Mouse (Mus musculus) heart, embryonic 12.5 days (tissue): ENCODE measurements at regions not wholly inside any gene's neighbourhood (a gene's known extent, or its start where the extent isn't known, plus 50 kb on each side); places are given as distances from the start of the nearest gene placed in this dataset.

Source experiments
- ATAC-seq: fragments of 200-750 bp; cut with Nextera tagmentation; 2 replicates; pipeline ENCODE4 v1.8.0; 2017; ENCODE audit warnings: moderate TSS enrichment, moderate library complexity; ENCODE audit not compliant: insufficient number of reproducible peaks, low FRiP score
- H3K27ac ChIP-seq: fragments of 300-500 bp; sonication (generic); 2 replicates; pipeline ENCODE4 v1.5.1; 2016; ENCODE audit warnings: mild to moderate bottlenecking, moderate library complexity; ENCODE audit not compliant: poor library complexity, severe bottlenecking
- H3K27me3 ChIP-seq: fragments of 300-500 bp; sonication (generic); replicated peaks from 2 replicates; pipeline ENCODE4 v1.6.1; 2016; ENCODE audit warnings: mild to moderate bottlenecking, moderate library complexity
- H3K36me3 ChIP-seq: fragments of 300-500 bp; sonication (generic); 2 replicates; pipeline ENCODE4 v1.6.1; 2016; ENCODE audit warnings: mild to moderate bottlenecking, moderate library complexity
- H3K4me1 ChIP-seq: fragments of 300-500 bp; sonication (generic); replicated peaks from 2 replicates; pipeline ENCODE4 v1.6.1; 2016; ENCODE audit warnings: mild to moderate bottlenecking
- H3K4me2 ChIP-seq: fragments of 300-500 bp; sonication (generic); 2 replicates; pipeline ENCODE4 v1.6.1; 2016; ENCODE audit warnings: mild to moderate bottlenecking, moderate library complexity
- H3K4me3 ChIP-seq: fragments of 300-500 bp; sonication (generic); 2 replicates; pipeline ENCODE4 v1.5.1; 2016; ENCODE audit warnings: mild to moderate bottlenecking
- H3K9ac ChIP-seq: fragments of 300-500 bp; sonication (generic); 2 replicates; pipeline ENCODE4 v1.6.1; 2016; ENCODE audit warnings: mild to moderate bottlenecking, moderate library complexity
- H3K9me3 ChIP-seq: fragments of 300-500 bp; sonication (generic); replicated peaks from 2 replicates; pipeline ENCODE4 v1.6.1; 2016; ENCODE audit warnings: mild to moderate bottlenecking, moderate library complexity
- WGBS: fragments of 180-500 bp; shearing (Covaris S2); methylation state at CpG from one replicate; pipeline ENCODE4 v1.1.7; 2016; 5-methylcytosine and 5-hydroxymethylcytosine counted together

GRCm38 (mm10) chr3:37938870-37939269 is 214.6 kb upstream of the Gm5148 start:
- no peak for ATAC-seq
- peaks cover 35% of the 10 kb centered on the region for H3K4me1 ChIP-seq
- H3K4me2 ChIP-seq = no peak overlapping the region
- H3K4me3 ChIP-seq = no peak overlapping the region
- no peak overlapping the region for H3K9ac ChIP-seq
- no peaks in the 10 kb centered on the region; the same call in 1 of the 2 replicates for H3K27me3 ChIP-seq
- WGBS = 93% methylated on average over 11 of the region's 11 CpGs
- H3K9me3 ChIP-seq = no peaks in the 10 kb centered on the region
- H3K36me3 ChIP-seq = no peaks in the 10 kb centered on the region
- H3K27ac ChIP-seq = 0 out of 2 replicates have a peak overlapping the region, but pooled peaks have one; percentile 49

- Histone ChIP-seq H3K9me3 (no peaks in the 10 kb centered on the region), H3K36me3 (no peaks in the 10 kb centered on the region), H3K9ac (no peak overlapping the region), H3K27ac (peak overlapping the region; percentile 49; the same call in 1 of the 2 replicates), H3K4me1 (peaks cover 35% of the 10 kb centered on the region), H3K4me2 (no peak overlapping the region), H3K27me3 (no peaks in the 10 kb centered on the region; the same call in 1 of the 2 replicates), H3K4me3 (no peak overlapping the region)
- 5% methylated on average over 3 of the region's 3 CpGs for WGBS
- ATAC-seq = no peak
Measured at GRCm38 (mm10) chr3:37938284-37938596, 213.9 kb upstream of the Gm5148 start.

- Histone ChIP-seq H3K9ac (no peak overlapping the region), H3K27ac (peak overlapping the region; percentile 38), H3K4me3 (no peak overlapping the region), H3K4me1 (peaks cover 35% of the 10 kb centered on the region), H3K36me3 (no peaks in the 10 kb centered on the region), H3K27me3 (no peaks in the 10 kb centered on the region; the same call in 1 of the 2 replicates), H3K4me2 (no peak overlapping the region), H3K9me3 (no peaks in the 10 kb centered on the region)
- WGBS = 43% methylated on average over 11 of the region's 11 CpGs
- ATAC-seq = no peak
Measured at GRCm38 (mm10) chr3:37937381-37938283, 213.3 kb upstream of the Gm5148 start.

GRCm38 (mm10) chr3:37936251-37936931 is 212.1 kb upstream of the Gm5148 start:
- Histone ChIP-seq H3K9ac (no peak overlapping the region), H3K4me1 (peaks cover 35% of the 10 kb centered on the region), H3K27ac (no peak overlapping the region), H3K9me3 (no peaks in the 10 kb centered on the region), H3K4me3 (no peak overlapping the region), H3K27me3 (no peaks in the 10 kb centered on the region; the same call in 1 of the 2 replicates), H3K36me3 (no peaks in the 10 kb centered on the region), H3K4me2 (no peak overlapping the region)
- WGBS = 86% methylated on average over 12 of the region's 12 CpGs
- ATAC-seq = no peak

- no peaks in the 10 kb centered on the region for H3K27me3 ChIP-seq
- no peaks in the 10 kb centered on the region for H3K9me3 ChIP-seq
- H3K36me3 ChIP-seq = no peaks in the 10 kb centered on the region
- H3K27ac ChIP-seq = peak overlapping the region; percentile 8; the same call in 1 of the 2 replicates
- H3K4me3 ChIP-seq = no peak overlapping the region
- 34% methylated on average over 10 of the region's 10 CpGs for WGBS
- peaks cover 35% of the 10 kb centered on the region for H3K4me1 ChIP-seq
- no peak for ATAC-seq
- H3K4me2 ChIP-seq = no peak overlapping the region
- H3K9ac ChIP-seq = no peak overlapping the region
Measured at GRCm38 (mm10) chr3:37934905-37935708, 210.8 kb upstream of the Gm5148 start.

- H3K36me3 ChIP-seq = no peaks in the 10 kb centered on the region
- no peaks in the 10 kb centered on the region for H3K9me3 ChIP-seq
- H3K4me3 ChIP-seq = no peak overlapping the region
- H3K27me3 ChIP-seq = no peaks in the 10 kb centered on the region
- H3K27ac ChIP-seq = no peak overlapping the region
- ATAC-seq = no peak
- 70% methylated on average over 2 of the region's 2 CpGs for WGBS
- no peak overlapping the region for H3K4me2 ChIP-seq
- no peak overlapping the region for H3K9ac ChIP-seq
- peaks cover 35% of the 10 kb centered on the region for H3K4me1 ChIP-seq
Measured at GRCm38 (mm10) chr3:37934236-37934635, 209.9 kb upstream of the Gm5148 start.

GRCm38 (mm10) chr3:37928731-37929130 is 204.4 kb upstream of the Gm5148 start:
- no peaks in the 10 kb centered on the region for H3K27me3 ChIP-seq
- H3K27ac ChIP-seq = no peak overlapping the region
- ATAC-seq = no peak
- no peak overlapping the region for H3K4me2 ChIP-seq
- WGBS = 79% methylated on average over 6 of the region's 6 CpGs
- no peak overlapping the region for H3K4me3 ChIP-seq
- H3K9ac ChIP-seq = no peak overlapping the region
- H3K4me1 ChIP-seq = no peaks in the 10 kb centered on the region
- no peaks in the 10 kb centered on the region for H3K36me3 ChIP-seq
- peaks cover 3% of the 10 kb centered on the region for H3K9me3 ChIP-seq

- 64% methylated on average over 4 of the region's 4 CpGs for WGBS
- H3K27ac ChIP-seq = no peak overlapping the region
Measured at GRCm38 (mm10) chr3:37919450-37920156, 195.3 kb upstream of the Gm5148 start.

GRCm38 (mm10) chr3:37916786-37917479 is 192.6 kb upstream of the Gm5148 start:
- H3K36me3 ChIP-seq = no peaks in the 10 kb centered on the region
- 45% methylated on average over 14 of the region's 14 CpGs for WGBS
- peaks cover 8% of the 10 kb centered on the region; the same call in 1 of the 2 replicates for H3K4me1 ChIP-seq
- H3K9ac ChIP-seq = no peak overlapping the region
- no peak for ATAC-seq
- H3K4me3 ChIP-seq = no peak overlapping the region
- no peak overlapping the region for H3K27ac ChIP-seq
- 0 out of 2 replicates have a peak, but pooled peaks cover 2% of the 10 kb centered on the region for H3K9me3 ChIP-seq
- no peak overlapping the region for H3K4me2 ChIP-seq
- H3K27me3 ChIP-seq = no peaks in the 10 kb centered on the region

More at GRCm38 (mm10) chr3:37919450-37920156, 195.3 kb upstream of the Gm5148 start:
- Histone ChIP-seq H3K4me2 (no peak overlapping the region), H3K36me3 (no peaks in the 10 kb centered on the region), H3K4me3 (no peak overlapping the region), H3K4me1 (peaks cover 8% of the 10 kb centered on the region; the same call in 1 of the 2 replicates), H3K27me3 (no peaks in the 10 kb centered on the region), H3K9me3 (no peaks in the 10 kb centered on the region), H3K9ac (no peak overlapping the region)
- no peak for ATAC-seq

- H3K9me3 ChIP-seq = 0 out of 2 replicates have a peak, but pooled peaks cover 2% of the 10 kb centered on the region
- H3K36me3 ChIP-seq = no peaks in the 10 kb centered on the region
- H3K4me3 ChIP-seq = no peak overlapping the region
- no peak overlapping the region for H3K9ac ChIP-seq
- H3K27me3 ChIP-seq = no peaks in the 10 kb centered on the region
- 72% methylated on average over 3 of the region's 3 CpGs for WGBS
- H3K27ac ChIP-seq = no peak overlapping the region
- no peak for ATAC-seq
- no peak overlapping the region for H3K4me2 ChIP-seq
- peaks cover 8% of the 10 kb centered on the region; the same call in 1 of the 2 replicates for H3K4me1 ChIP-seq
Measured at GRCm38 (mm10) chr3:37916281-37916680, 192.0 kb upstream of the Gm5148 start.
